Mouse (Mus musculus) embryonic facial prominence, embryonic 15.5 days (tissue): ENCODE results near the gene Gns. TPM values are rescaled to one million over a fixed set of nuclear protein-coding genes. Genes with fewer than 3 reads are reported as not detected.

Experiments
- ATAC-seq: fragments of 200-750 bp; cut with Nextera tagmentation; 2 replicates; pipeline ENCODE4 v1.8.0; 2017; ENCODE audit warnings: low read depth, moderate TSS enrichment; ENCODE audit not compliant: insufficient number of reproducible peaks, low FRiP score, low TSS enrichment
- H3K27ac ChIP-seq: fragments of 300-500 bp; sonication (generic); replicated peaks from 2 replicates; pipeline ENCODE4 v1.5.1; 2015; ENCODE audit warnings: mild to moderate bottlenecking, inconsistent platforms
- H3K27me3 ChIP-seq: fragments of 300-500 bp; sonication (generic); 2 replicates; pipeline ENCODE4 v1.6.1; 2015; ENCODE audit warnings: inconsistent platforms
- H3K36me3 ChIP-seq: fragments of 300-500 bp; sonication (generic); 2 replicates; pipeline ENCODE4 v1.6.1; 2015; ENCODE audit warnings: mild to moderate bottlenecking, inconsistent platforms
- H3K4me1 ChIP-seq: fragments of 300-500 bp; sonication (generic); 2 replicates; pipeline ENCODE4 v1.6.1; 2015; ENCODE audit warnings: inconsistent platforms
- H3K4me2 ChIP-seq: fragments of 300-500 bp; sonication (generic); replicated peaks from 2 replicates; pipeline ENCODE4 v1.6.1; 2015; ENCODE audit warnings: mild to moderate bottlenecking, inconsistent platforms
- H3K4me3 ChIP-seq: fragments of 300-500 bp; sonication (generic); replicated peaks from 2 replicates; pipeline ENCODE4 v1.5.1; 2015; ENCODE audit warnings: mild to moderate bottlenecking, inconsistent platforms
- H3K9ac ChIP-seq: fragments of 300-500 bp; sonication (generic); 2 replicates; pipeline ENCODE4 v1.6.1; 2015; ENCODE audit warnings: inconsistent platforms
- H3K9me3 ChIP-seq: fragments of 300-500 bp; sonication (generic); replicated peaks from 2 replicates; pipeline ENCODE4 v1.6.1; 2016; ENCODE audit warnings: inconsistent platforms
- WGBS: fragments of 180-500 bp; shearing (Covaris S2); methylation state at CpG from one replicate; pipeline ENCODE4 v1.1.7; 2015; 5-methylcytosine and 5-hydroxymethylcytosine counted together
- polyA plus RNA-seq: library from polyadenylated mRNA; unstranded; fragments of >200 nt; fragmentation: Nextera tagmentation; extraction: Ambion mirVana; gene quantifications from 2 replicates; pipeline ENCODE4 v1.2.1, GENCODE M21; 2015

Gene Gns
- polyA plus RNA-seq, 1 experiment from 2014 or later, result 52.1 TPM

DNA sequence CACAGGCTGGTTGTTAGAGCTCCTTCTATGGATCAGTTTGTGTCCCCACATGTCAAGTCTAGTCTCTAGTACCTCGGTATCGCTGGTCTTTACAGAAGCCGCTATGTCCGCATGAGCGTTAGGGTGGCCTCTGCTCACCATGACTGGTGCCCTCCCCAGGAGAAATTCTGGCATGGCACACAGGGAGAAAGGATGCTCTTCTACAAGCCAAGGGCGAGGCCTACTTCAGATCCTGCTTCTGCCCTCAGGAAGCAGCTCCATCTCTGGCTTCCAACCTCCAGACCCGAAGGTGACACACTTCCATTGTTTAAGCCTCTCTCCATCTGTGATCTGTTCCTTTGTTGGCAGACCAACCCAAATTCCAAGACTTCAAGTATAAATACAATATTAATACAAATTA lies 79.3 kb downstream of the Gns start:
- no peaks in the 10 kb centered on the region for H3K36me3 ChIP-seq
- H3K9ac ChIP-seq, result no peak overlapping the region
- no peak overlapping the region for H3K4me3 ChIP-seq
- H3K27ac ChIP-seq, result no peak overlapping the region
- H3K4me1 ChIP-seq, result peaks cover 19% of the 10 kb centered on the region
- no peak for ATAC-seq
- 87% methylated on average over 7 of the region's 7 CpGs for WGBS
- H3K9me3 ChIP-seq, result no peaks in the 10 kb centered on the region
- H3K4me2 ChIP-seq, result no peak overlapping the region
- H3K27me3 ChIP-seq, result no peaks in the 10 kb centered on the region

DNA sequence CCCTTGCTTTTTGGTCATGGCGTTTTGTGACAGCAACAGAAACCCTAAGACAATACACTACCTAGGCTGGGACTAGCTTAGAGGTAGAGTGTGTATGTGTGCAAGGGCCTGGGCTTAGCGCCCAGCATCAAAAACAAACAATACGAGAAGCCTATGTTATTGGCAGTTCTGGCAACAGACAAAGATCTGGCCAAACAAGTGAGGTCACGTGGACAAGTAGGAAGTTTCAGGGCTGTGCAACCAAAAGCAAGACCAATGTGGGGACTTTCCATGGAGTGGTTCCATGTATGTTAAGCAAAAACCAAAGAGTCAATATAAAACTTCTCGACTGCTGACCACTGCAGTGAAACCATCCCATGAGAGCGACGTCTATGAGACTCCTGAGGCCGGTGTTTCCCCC lies 80.9 kb downstream of the Gns start:
- Histone ChIP-seq H3K9me3 (no peaks in the 10 kb centered on the region), H3K4me3 (no peak overlapping the region), H3K4me2 (no peak overlapping the region), H3K4me1 (peaks cover 5% of the 10 kb centered on the region), H3K27ac (no peak overlapping the region), H3K36me3 (no peaks in the 10 kb centered on the region), H3K9ac (no peak overlapping the region), H3K27me3 (no peaks in the 10 kb centered on the region)
- 89% methylated on average over 8 of the region's 8 CpGs for WGBS
- no peak for ATAC-seq

Other genes starting within 250 kb of the Gns start
- 1.7 and 2.6 TPM in 2 replicates for gene Tbc1d30, start 13.8 kb upstream of the Gns start, polyA plus RNA-seq
- gene Rassf3, start 111.3 kb downstream of the Gns start, polyA plus RNA-seq, result 20.3 and 21.0 TPM in 2 replicates
- 28.6 and 34.5 TPM in 2 replicates for gene Tbk1, start 221.7 kb downstream of the Gns start, polyA plus RNA-seq